Mouse (Mus musculus) limb, embryonic 11.5 days (tissue): ENCODE data around the gene Eml5. TPM values are rescaled to one million over a fixed set of nuclear protein-coding genes. Genes with fewer than 3 reads are reported as not detected.
A peak's percentile ranks its signal among the peaks of the same experiment; 100 is the strongest.

Source experiments
- ATAC-seq: fragments of 200-750 bp; cut with Nextera tagmentation; 2 replicates; pipeline ENCODE4 v1.8.0; 2017; ENCODE audit warnings: low read depth; ENCODE audit not compliant: insufficient number of reproducible peaks, low FRiP score, low TSS enrichment
- DNase-seq: peaks from one replicate; pipeline ENCODE4 v3.0.0-alpha.2; 2015; ENCODE audit warnings: low spot score
- H3K27ac ChIP-seq: fragments of 300-500 bp; sonication (generic); replicated peaks from 2 replicates; pipeline ENCODE4 v1.5.1; 2014; ENCODE audit warnings: low read depth, mild to moderate bottlenecking, low read length
- H3K27me3 ChIP-seq: fragments of 300-500 bp; sonication (generic); 2 replicates; pipeline ENCODE4 v1.6.1; 2014; ENCODE audit warnings: mild to moderate bottlenecking, low read length, mixed read lengths; ENCODE audit not compliant: control insufficient read depth, insufficient read depth
- H3K36me3 ChIP-seq: fragments of 300-500 bp; sonication (generic); 2 replicates; pipeline ENCODE4 v1.6.1; 2014; ENCODE audit warnings: mild to moderate bottlenecking, low read length, moderate library complexity, mixed read lengths; ENCODE audit not compliant: control insufficient read depth, insufficient read depth
- H3K4me1 ChIP-seq: fragments of 300-500 bp; sonication (generic); 2 replicates; pipeline ENCODE4 v1.6.1; 2014; ENCODE audit warnings: low read length, mixed read lengths; ENCODE audit not compliant: control insufficient read depth, insufficient read depth
- H3K4me2 ChIP-seq: fragments of 300-500 bp; sonication (generic); 2 replicates; pipeline ENCODE4 v1.6.1; 2014; ENCODE audit warnings: low read depth, mild to moderate bottlenecking, moderate library complexity; ENCODE audit not compliant: severe bottlenecking
- H3K4me3 ChIP-seq: fragments of 300-500 bp; sonication (generic); 2 replicates; pipeline ENCODE4 v1.5.1; 2014; ENCODE audit warnings: low read depth, low read length
- H3K9ac ChIP-seq: fragments of 300-500 bp; sonication (generic); 2 replicates; pipeline ENCODE4 v1.6.1; 2014; ENCODE audit warnings: mild to moderate bottlenecking, low read length
- H3K9me3 ChIP-seq: fragments of 300-500 bp; sonication (generic); 2 replicates; pipeline ENCODE4 v1.6.1; 2016; ENCODE audit warnings: low read length; ENCODE audit not compliant: control insufficient read depth
- WGBS: fragments of 180-500 bp; shearing (Covaris S2); extraction: QIAGEN DNeasy Blood & Tissue Kit; methylation state at CpG from one replicate; pipeline ENCODE4 v1.1.7; 2014; 5-methylcytosine and 5-hydroxymethylcytosine counted together
- polyA plus RNA-seq: library from polyadenylated mRNA; unstranded; fragments of >200 nt; fragmentation: Nextera tagmentation; extraction: Ambion mirVana; gene quantifications from 2 replicates; pipeline ENCODE4 v1.2.1, GENCODE M21; 2014

Gene Eml5
- polyA plus RNA-seq, 1 experiment from 2014 or later = 2.2 TPM

GRCm38 (mm10) chr12:98850767-98851166 lies 50.5 kb downstream of the Eml5 start:
- H3K4me2 ChIP-seq = no peak overlapping the region
- 15% methylated on average over 3 of the region's 3 CpGs for WGBS
- H3K9me3 ChIP-seq = no peaks in the 10 kb centered on the region
- no peaks in the 10 kb centered on the region for H3K27me3 ChIP-seq
- no peak overlapping the region for H3K27ac ChIP-seq
- H3K4me3 ChIP-seq = no peak overlapping the region
- no peak for ATAC-seq
- no peaks in the 10 kb centered on the region for H3K36me3 ChIP-seq
- DNase-seq = peak; percentile 79
- H3K9ac ChIP-seq = no peak overlapping the region
- H3K4me1 ChIP-seq = no peaks in the 10 kb centered on the region

GRCm38 (mm10) chr12:98844774-98845173 lies 56.5 kb downstream of the Eml5 start:
- H3K27ac ChIP-seq = no peak overlapping the region
- H3K4me1 ChIP-seq = no peaks in the 10 kb centered on the region
- no peak overlapping the region for H3K4me2 ChIP-seq
- no peak overlapping the region for H3K9ac ChIP-seq
- ATAC-seq = no peak
- H3K36me3 ChIP-seq = no peaks in the 10 kb centered on the region
- DNase-seq = no peak
- H3K27me3 ChIP-seq = no peaks in the 10 kb centered on the region
- H3K4me3 ChIP-seq = no peak overlapping the region
- WGBS = 94% methylated on average over 3 of the region's 3 CpGs
- no peaks in the 10 kb centered on the region for H3K9me3 ChIP-seq

GRCm38 (mm10) chr12:98840135-98840534 lies 61.1 kb downstream of the Eml5 start:
- no peak overlapping the region for H3K4me2 ChIP-seq
- no peaks in the 10 kb centered on the region for H3K36me3 ChIP-seq
- H3K4me3 ChIP-seq = no peak overlapping the region
- no peak overlapping the region for H3K27ac ChIP-seq
- WGBS = 90% methylated on average over 3 of the region's 3 CpGs
- H3K9me3 ChIP-seq = no peaks in the 10 kb centered on the region
- no peak for DNase-seq
- H3K9ac ChIP-seq = no peak overlapping the region
- no peaks in the 10 kb centered on the region for H3K4me1 ChIP-seq
- H3K27me3 ChIP-seq = no peaks in the 10 kb centered on the region
- ATAC-seq = no peak

- Histone ChIP-seq H3K36me3 (no peaks in the 10 kb centered on the region), H3K27ac (no peak overlapping the region), H3K4me1 (no peaks in the 10 kb centered on the region), H3K9ac (no peak overlapping the region), H3K4me3 (no peak overlapping the region), H3K4me2 (no peak overlapping the region), H3K9me3 (no peaks in the 10 kb centered on the region), H3K27me3 (no peaks in the 10 kb centered on the region)
- 89% methylated on average over 3 of the region's 3 CpGs for WGBS
- no peak for DNase-seq
- ATAC-seq = no peak
Observed at GRCm38 (mm10) chr12:98837940-98838339, 63.3 kb downstream of the Eml5 start.

GRCm38 (mm10) chr12:98835466-98835865 lies 65.8 kb downstream of the Eml5 start:
- H3K36me3 ChIP-seq = no peaks in the 10 kb centered on the region
- no peaks in the 10 kb centered on the region for H3K27me3 ChIP-seq
- no peak overlapping the region for H3K4me3 ChIP-seq
- H3K9ac ChIP-seq = no peak overlapping the region
- DNase-seq (no peak), ATAC-seq (no peak)
- H3K4me1 ChIP-seq = no peaks in the 10 kb centered on the region
- no peak overlapping the region for H3K27ac ChIP-seq
- WGBS = 92% methylated on average over 2 of the region's 2 CpGs
- H3K4me2 ChIP-seq = no peak overlapping the region
- no peaks in the 10 kb centered on the region for H3K9me3 ChIP-seq

GRCm38 (mm10) chr12:98834879-98835278 lies 66.4 kb downstream of the Eml5 start:
- 96% methylated on average over 2 of the region's 2 CpGs for WGBS
- Histone ChIP-seq H3K9ac (no peak overlapping the region), H3K27ac (no peak overlapping the region), H3K4me1 (no peaks in the 10 kb centered on the region), H3K36me3 (no peaks in the 10 kb centered on the region), H3K27me3 (no peaks in the 10 kb centered on the region), H3K4me3 (no peak overlapping the region), H3K9me3 (no peaks in the 10 kb centered on the region), H3K4me2 (no peak overlapping the region)
- no peak for ATAC-seq
- no peak for DNase-seq

- no peak for DNase-seq
- H3K9me3 ChIP-seq = no peaks in the 10 kb centered on the region
- no peaks in the 10 kb centered on the region for H3K4me1 ChIP-seq
- no peak for ATAC-seq
- H3K27ac ChIP-seq = no peak overlapping the region
- H3K9ac ChIP-seq = no peak overlapping the region
- no peak overlapping the region for H3K4me2 ChIP-seq
- WGBS = 74% methylated on average over 1 of the region's 1 CpGs
- no peaks in the 10 kb centered on the region for H3K36me3 ChIP-seq
- no peak overlapping the region for H3K4me3 ChIP-seq
- H3K27me3 ChIP-seq = no peaks in the 10 kb centered on the region
Observed at GRCm38 (mm10) chr12:98833901-98834300, 67.4 kb downstream of the Eml5 start.

- H3K9ac ChIP-seq = no peak overlapping the region
- H3K4me1 ChIP-seq = no peaks in the 10 kb centered on the region
- no peaks in the 10 kb centered on the region for H3K36me3 ChIP-seq
- DNase-seq = no peak
- no peak overlapping the region for H3K27ac ChIP-seq
- H3K27me3 ChIP-seq = no peaks in the 10 kb centered on the region
- no peaks in the 10 kb centered on the region for H3K9me3 ChIP-seq
- no peak overlapping the region for H3K4me2 ChIP-seq
- no peak overlapping the region for H3K4me3 ChIP-seq
- 84% methylated on average over 8 of the region's 8 CpGs for WGBS
- 0 out of 2 replicates have a peak, but pooled peaks have one; percentile 3 for ATAC-seq
Observed at GRCm38 (mm10) chr12:98832929-98833598, 68.2 kb downstream of the Eml5 start.

GRCm38 (mm10) chr12:98831122-98831521 lies 70.2 kb downstream of the Eml5 start:
- no peak overlapping the region for H3K9ac ChIP-seq
- H3K27me3 ChIP-seq = no peaks in the 10 kb centered on the region
- no peaks in the 10 kb centered on the region for H3K36me3 ChIP-seq
- H3K27ac ChIP-seq = no peak overlapping the region
- no peaks in the 10 kb centered on the region for H3K4me1 ChIP-seq
- DNase-seq = no peak
- 92% methylated on average over 7 of the region's 7 CpGs for WGBS
- H3K4me2 ChIP-seq = no peak overlapping the region
- no peak for ATAC-seq
- no peak overlapping the region for H3K4me3 ChIP-seq
- no peaks in the 10 kb centered on the region for H3K9me3 ChIP-seq
